Mouse (Mus musculus) urinary bladder, adult 18-20 months (tissue): ENCODE data around the gene Fgfr2.

ENCODE experiments used
- DNase-seq, 2 experiments: peaks; one replicate each; pipeline ENCODE4 v3.0.0; 2022; ENCODE audit warnings: low spot score in 2 of 2, mixed read lengths in 2 of 2

Fgfr2 gene

GRCm38 (mm10) chr7:132619549-132619948, 503.6 kb downstream of the Fgfr2 start:
- no peak for DNase-seq

DNA sequence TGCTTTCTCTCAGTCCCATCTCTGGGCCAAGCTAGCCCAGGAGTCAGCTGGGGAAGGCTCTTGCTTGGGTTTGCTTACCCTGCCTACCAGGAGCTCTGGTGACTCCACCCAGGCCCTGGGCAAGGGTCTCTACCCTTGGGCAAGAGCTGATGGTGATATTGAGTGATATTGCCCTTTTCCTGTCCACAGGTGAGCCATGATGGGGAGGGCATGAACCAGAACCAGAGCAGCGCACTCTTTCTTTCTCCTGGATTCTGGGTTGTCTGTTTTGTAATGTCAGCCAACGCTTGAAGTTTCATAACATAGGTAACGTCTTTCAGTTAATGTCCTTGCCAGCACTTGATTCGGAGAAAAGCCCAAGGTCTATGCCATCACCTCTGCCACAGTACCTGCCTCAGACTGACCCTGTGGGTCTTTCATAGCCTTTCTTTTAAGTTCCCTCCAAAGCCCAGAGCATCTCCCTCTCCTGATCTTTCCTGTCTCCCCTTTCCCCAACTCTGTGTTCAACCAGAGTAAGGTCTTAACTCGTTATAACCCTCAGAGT, 506.1 kb downstream of the Fgfr2 start:
- DNase-seq: no peak

GRCm38 (mm10) chr7:132616391-132616790, 506.8 kb downstream of the Fgfr2 start:
- DNase-seq: no peak

DNA sequence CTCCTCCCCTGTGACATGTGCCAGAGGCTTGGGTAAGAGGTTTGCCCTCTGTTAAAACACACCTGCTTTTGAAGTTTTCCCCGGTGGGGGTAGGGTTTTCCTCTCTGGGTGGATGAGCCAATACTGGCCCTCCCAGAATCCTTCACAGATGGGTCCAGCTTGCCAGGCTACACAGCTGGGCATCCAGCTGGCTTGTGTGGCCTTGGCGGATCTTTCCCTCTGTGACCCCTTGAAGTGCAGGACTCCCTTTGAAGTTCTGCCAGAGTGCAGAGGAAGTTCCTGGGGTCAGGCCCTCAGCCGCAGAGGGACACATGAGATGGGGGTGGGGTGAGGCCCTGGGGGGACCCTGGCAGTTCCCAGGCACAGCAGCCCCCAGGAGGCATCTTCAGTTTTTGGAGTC, 507.8 kb downstream of the Fgfr2 start:
- no peak for DNase-seq

DNA sequence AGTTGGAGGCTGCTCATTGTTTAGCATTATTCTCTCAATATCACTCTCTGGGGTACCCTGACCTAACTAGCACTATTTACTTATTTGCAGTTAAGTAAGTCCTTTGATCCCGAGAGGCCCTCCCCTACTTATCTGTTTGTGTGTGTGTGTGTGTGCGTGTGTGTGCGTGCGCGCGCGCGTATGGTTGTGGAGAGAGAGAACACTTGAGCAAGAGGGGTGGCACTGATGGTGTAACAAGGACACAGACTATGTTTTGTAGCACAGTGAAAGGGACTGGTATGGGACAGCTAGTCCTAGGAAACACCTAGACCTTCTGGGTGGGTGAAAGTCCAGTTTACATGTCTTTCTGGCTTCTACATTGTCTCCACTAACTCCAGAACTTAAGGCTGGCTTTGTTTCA, 511.6 kb downstream of the Fgfr2 start:
- no peak for DNase-seq

DNA sequence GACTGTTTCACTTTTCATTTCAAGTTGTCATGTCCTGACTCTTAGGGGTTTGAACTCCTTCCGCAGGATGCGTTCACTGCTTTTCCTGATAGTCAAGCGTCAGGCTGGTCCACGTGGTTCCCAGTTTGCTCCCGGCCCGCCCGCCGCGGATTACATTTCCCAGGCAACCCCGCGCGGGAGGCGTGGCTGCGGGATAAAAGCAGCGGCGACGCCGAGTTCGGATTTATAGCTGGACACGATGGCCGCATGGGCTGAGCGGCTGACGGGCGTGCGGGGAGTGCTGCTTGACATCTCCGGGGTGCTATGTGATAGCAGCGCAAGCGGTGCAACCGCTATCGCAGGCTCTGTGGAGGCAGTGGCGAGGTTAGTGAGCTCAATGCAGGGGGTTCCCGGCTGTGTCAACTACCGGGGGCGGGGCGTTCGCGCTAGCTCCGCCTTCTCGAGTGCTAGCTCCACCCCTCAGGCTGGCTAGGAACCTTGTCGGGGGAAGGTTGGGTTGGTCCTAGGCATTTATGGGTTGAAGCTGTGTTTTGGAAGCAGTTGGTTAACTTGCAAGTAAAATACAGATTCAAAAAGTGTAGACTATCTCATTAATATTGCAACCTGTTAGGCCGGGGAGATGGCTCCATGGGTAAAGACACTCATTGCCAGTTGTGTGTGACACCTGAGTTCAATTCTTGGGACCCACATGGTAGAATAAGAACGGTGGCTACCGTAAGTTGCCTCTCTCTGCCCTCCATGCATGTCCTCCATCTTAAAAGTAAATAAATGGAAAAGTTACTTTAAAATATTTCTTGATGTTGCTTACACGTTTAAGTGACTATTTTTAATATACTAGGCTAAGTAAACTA, 512.5 kb downstream of the Fgfr2 start, which contains the start of gene Lhpp:
Lhpp (plus strand) TSS at position 171 of the 851 bp plus-strand sequence.
- DNase-seq: peak; percentile 67 to 80

DNA sequence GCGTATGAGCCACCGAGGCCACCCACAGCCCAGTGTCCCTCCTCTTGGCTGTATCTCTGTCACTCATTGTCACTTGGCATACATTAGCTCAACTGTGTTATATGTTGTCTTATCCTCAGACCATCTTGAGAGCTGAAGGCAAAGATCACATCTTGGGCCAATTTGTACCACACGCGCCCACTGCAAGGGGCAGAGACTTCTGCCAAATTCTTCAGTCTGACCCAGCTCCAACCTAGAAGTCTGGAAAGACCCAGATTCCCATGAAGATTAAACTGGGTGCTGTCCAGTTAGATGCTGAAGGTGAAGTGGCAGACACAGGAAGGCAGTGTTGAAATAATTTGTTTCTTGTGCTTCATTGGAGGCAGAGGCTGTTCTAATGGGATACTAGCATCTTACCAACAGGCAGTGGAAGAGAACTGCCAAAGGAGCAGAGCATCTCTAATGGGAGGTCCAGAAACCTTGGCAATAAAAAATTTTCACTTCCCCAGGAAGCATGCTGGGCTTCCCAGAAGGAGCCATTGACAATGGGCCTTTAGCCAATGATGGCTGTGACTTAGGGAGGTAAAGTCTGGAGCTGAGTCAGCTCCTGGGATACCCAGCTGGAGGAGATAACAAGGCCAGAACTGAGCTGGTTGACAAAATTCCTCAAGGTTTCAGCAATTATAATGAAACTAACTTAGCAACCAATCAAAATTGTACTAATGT, 514.7 kb downstream of the Fgfr2 start:
- DNase-seq: no peak

GRCm38 (mm10) chr7:132605689-132606088, 517.5 kb downstream of the Fgfr2 start:
- no peak for DNase-seq

DNA sequence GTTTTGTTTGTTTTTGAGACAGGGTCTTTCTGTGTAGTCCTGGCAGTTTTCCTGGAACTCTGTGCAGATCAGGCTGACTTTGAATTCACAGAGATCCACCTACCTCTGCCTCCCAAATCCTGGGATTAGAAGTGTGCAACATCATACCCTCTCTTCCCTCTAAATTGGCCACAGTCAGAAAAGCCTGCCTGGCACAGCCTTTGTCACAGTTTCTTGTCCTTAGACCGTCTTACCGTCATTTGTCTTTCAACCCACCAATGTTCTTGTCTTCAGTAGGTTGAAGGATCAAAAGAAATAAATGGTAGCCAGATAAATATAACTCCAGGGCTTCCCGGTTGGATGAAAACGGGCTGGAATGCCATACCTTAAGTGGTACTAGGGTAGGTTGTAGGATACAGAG, 518.4 kb downstream of the Fgfr2 start:
- DNase-seq: no peak

DNA sequence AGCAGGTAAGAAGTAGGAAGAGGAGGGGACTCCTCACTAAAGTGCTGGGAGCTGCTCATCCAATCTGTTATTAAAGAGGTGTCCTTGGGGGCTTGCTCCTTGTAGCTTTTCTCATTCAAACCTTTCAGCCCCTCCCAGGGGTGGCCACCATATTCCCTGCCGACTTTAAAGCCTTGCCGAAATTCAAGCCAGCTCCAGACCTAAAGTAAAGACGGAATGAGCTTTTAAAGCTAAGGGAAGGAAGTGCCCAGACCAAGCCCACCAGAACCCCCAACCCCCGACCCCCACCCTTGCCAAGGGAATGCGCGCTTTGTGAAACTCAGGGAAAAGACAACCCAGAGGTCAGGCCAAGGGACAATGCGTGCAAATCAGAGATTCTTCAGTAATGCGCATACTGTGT, 522.2 kb downstream of the Fgfr2 start:
- no peak for DNase-seq

DNA sequence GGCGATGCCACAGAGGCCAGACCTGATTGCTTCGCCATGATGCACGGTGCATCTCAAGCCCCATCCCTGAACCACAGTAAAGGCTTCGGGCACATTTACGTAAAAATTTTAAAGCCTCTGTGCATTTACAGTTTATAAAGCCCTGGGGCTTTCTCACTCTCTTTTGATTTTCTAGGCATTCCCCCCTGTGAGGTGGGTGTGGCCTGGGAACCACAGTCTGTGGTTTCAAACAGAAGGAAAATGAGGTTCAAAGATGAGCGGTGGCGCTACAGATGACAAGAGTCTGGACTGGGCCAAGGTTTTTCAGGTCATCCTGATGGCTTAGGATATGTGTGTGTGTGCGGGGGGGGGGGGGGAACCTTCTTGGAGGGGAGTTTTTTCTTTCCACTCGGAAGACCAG, 523.1 kb downstream of the Fgfr2 start:
- DNase-seq: no peak

DNA sequence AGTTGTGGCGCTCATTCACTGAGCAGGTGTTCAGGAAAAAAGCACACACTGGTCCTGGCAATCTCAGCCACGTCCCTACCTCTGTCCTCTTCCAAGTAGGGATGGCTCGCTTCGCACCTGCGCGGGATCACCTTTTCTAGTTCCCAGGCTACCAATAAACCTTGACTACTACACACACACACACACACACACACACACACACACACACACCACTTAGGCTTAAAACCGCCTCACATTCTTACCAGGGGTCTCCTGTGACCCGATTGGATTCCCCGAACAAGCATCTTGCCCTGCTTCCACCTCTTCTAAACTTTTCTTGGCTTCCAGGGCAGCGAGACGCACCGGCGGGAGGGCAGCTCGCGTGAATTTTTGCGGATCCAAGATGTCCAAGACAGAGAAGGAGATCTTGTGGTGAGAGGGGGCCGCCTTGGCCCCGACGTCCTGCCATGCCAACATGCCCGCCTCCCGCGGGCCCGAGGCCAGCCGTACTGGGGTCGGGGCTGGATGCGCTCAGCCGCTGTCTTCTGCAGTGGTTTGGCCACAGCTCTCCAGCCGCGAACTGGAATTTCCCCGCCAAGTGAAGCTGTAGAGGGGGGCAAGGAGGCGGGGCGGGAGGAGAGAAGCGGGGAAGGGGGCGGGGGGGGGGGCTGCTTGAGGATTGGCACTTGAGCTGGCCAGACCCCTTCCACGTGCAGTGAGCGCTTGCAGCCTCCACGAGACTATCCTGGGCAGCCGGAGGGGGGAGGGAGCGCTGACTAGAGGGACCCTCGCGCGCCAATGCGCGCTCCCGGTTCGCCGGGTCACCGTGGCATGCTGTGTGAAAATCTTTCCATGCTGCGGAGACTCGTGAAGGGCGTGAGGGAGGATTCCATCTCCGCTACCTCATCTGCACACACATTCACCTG, 523.8 kb downstream of the Fgfr2 start, which contains the start of gene Nkx1-2:
Nkx1-2 (minus strand) TSS at position 567 of the 905 bp plus-strand sequence.
- no peak for DNase-seq

- DNase-seq: no peak
These were observed 525.7 kb downstream of the Fgfr2 start for GRCm38 (mm10) chr7:132597251-132598041.

DNA sequence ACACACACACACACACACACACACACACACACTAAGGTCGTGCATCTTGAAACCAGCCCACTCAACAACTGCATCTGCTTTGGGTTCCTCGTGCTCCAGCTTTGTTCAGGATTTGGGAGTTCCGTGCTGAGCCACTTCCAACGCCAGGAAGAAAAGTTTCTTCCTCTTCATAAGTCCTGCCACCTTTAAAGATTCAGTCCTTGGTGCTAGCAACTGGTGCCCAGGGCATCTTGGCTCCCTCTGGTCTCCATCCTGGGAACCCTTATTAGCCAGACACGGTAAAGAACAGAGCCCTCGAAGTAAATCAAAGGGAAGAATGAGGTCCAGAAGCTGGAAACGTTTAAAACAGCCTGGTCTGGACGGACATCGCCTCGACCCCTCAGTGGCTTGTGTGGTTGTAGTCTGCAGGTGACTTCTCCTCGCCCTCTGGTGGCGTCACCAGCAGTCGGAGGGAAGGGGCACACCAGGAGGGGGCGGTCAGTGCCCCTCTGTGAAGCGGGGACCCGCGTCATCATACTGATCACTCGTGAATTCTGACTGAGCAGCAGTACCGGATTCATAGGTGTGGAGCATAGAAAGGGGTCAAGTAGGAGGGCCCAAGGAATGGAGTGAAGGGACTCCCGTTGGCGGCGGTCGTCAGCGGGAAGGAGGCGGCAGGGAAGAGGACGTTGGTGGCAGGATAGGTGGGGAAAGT, 526.4 kb downstream of the Fgfr2 start:
- DNase-seq: no peak

DNA sequence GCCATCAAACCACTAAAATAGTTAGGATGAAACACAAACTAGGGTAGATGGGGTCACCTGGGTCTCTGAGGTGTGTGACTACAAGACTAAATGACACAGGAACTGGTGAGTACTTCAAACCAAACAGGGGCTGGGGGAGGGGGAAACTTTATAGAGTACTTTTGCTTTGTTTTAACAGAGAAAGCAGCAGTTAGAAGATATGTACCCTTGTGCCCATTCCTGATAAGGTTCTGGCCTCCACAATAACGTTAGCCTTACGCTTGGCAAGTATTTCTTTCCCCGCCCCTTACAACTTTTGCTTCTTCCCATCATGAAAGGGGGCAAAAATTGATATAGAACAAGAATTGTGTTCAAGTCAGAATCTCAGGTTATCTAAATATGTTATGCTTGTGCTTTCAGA, 527.4 kb downstream of the Fgfr2 start:
- no peak for DNase-seq

DNA sequence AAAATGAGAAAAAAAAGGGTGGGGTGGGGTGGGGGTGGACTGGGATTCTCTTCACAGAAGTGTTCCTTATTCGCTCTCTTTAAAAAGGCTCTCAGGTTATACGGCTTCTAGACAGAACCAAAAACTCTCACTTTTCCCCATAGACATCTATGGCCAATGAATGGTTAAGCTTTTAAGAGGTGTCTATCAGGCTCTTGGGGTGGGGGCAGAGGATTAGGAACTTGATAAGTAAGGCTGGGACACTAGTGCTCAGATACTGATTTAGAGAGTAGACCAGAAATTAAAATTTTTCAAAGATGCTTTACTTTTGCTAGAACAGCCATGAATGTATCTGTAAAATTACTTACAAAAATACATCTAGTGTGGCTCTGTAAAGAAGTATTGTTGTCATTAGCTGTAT, 528.8 kb downstream of the Fgfr2 start:
- DNase-seq: no peak

GRCm38 (mm10) chr7:132593762-132594161, 529.4 kb downstream of the Fgfr2 start:
- DNase-seq: no peak

GRCm38 (mm10) chr7:132589610-132590009, 533.5 kb downstream of the Fgfr2 start:
- DNase-seq: no peak

- no peak for DNase-seq
These were observed 536.0 kb downstream of the Fgfr2 start for GRCm38 (mm10) chr7:132587167-132587566.
